Mouse (Mus musculus) CH12F3 (cell line): Measurements from ENCODE around the gene Myl10.
"Not testable (repeated sequence)": the region's sequence is repeated elsewhere in the genome, so short reads cannot be mapped to it uniquely, and the experiment has no call there.

Experiments used
- in situ Hi-C: fragments of 300-500 bp; cut with MboI; formaldehyde crosslinking; loops from 2 replicates; pipeline ENCODE4 v1.14.3; 2020; ENCODE audit warnings: low sequenced_read_pairs

The Myl10 gene

DNA sequence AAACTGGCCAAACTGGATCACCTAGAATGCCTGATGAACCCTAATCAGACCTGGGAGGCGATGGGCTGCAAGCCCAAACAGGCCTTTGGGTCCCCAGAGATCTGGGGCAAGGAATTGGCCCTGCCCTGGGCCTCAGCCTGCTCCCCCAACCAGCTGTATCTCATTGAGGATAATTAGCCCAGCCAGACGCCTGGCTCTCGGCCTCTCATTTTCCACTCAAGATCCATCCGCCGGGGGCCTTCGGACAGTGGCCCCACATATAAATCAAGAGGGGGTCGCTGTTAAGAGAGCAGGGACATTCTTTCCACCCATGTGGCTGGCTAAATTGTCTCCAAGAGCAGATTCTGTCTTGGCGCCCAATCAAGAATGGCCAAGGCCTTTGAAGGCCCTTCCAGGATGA, 11.2 kb downstream of the Myl10 start:
- in situ Hi-C loops: no loop called here

DNA sequence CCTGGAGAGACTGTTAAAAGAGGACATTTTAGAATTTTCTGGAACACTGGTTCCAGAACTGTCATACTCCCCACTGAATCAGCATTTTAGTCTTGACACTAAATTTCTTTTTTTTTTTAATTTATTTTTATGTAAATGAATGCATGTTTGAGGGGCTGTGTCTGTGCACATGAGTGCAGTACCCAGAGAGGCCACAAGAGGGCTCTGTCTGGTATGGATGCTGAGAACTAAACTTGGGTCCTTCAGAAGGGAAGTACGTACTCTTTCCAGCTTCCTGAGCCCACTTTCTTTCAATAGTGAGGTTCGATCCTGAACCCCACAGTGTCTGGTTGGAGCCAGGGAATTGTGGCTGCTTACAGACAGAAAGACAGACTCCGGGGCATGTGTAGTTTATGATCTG, 12.6 kb downstream of the Myl10 start:
- in situ Hi-C loops: no loop called here

DNA sequence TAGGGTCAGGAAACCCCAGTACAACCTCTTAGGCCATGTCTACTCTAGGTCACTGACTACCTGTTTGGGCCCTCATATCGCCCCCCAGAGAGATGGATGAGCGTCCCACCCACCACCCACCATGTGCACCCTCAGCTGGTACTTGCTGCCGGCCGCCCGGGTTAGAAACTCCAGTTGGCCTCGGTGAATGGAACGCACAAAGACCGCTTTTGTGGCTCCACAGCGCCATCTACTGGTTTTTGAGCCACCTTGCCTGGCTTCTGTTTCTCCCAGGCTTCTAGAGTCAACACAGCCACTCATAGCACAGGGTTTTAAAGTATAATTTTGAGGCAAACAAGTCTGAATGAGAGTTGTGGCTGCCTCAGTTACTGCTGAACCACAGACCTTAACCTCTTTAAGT, 13.9 kb downstream of the Myl10 start:
- in situ Hi-C loops: no loop called here

DNA sequence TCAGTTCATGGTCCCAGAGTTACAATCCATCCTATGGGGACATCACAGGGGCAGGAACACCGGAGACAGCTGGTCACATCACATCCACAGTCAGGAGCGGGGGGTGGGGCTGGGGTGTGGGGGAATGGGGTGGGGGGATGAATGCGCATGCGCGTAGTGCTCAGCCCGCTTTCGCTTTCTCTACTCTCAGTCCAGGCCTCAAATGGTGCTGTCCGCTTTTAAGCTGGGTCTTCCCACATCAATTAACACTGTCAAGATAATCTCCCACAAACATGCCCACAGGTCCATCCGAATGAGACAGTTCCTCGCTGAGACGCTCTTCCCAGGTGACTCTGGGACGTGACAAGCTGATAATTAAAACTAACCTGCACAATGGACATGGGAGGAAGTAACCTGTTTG, 15.2 kb downstream of the Myl10 start:
- in situ Hi-C loops: no loop called here

DNA sequence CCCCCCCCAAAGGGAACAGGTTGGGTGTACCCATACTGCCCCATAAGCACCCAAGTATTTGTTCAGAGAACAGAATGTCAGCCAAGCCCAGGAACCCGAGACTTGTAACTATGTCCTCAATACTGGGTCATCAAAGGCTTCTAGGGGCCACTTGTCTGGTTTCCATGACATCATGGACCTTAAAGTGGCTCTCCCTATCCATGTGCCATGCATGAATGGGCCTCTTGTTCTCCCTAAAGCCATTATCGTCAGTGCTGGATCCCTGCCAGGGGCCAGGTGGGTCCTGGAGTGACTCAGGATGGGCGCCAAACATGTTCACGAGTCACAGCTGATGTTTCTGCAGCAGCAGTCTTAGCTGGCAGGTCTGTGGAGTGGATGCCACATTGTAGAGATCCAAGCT, 17.8 kb downstream of the Myl10 start:
- in situ Hi-C loops: no loop called here

DNA sequence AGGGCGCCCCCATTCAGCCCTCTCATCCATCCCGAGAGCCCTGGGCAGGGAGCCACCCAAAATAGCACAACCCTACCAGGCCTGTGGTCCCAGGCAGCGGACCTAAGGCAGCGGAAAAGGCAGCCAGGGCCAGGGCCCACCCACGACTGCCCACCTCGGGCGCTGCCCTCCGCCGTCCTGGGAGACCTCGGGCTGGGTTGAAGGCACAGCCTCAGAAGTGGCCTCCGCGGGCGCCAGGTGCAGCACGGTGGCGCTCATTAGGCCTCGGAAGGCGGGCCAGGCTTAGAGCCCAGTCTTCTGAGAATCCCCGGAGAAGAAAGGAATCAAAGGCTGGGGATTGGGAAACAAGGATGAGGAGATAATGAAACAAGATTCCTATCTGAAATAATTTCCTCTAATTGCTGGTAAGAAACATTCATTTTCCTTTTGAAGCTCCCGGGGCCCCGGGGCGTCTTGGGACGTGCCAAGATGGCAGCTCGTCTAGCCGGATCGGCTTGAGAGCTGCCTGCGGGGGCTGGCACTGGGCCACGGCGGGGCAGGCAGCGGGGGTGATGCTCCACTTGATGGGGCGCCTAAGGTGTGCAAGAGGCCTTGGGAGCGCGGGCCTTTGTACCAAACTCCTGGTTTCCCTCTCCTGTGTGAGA, 21.4 kb downstream of the Myl10 start:
- in situ Hi-C loops: no loop called here

DNA sequence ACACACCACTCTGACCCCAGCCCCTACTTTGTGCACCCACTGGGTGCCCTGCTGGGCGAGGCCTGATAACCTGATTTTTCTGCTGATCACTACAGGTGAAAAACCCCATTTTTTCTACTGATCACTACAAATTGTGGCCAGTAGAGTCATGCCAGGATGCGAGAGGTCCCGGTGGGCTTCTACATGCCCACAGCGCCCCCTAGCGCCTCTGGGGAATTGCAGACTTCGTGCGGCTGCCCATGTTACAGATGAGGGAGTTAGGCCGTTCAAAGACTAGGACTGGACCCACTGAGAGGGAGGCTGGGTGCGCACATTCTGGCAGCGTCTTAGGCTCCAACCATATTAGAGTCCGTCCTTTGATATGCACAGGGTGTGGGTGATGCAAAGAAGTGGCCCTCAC, 21.9 kb downstream of the Myl10 start:
- in situ Hi-C loops: no loop called here

DNA sequence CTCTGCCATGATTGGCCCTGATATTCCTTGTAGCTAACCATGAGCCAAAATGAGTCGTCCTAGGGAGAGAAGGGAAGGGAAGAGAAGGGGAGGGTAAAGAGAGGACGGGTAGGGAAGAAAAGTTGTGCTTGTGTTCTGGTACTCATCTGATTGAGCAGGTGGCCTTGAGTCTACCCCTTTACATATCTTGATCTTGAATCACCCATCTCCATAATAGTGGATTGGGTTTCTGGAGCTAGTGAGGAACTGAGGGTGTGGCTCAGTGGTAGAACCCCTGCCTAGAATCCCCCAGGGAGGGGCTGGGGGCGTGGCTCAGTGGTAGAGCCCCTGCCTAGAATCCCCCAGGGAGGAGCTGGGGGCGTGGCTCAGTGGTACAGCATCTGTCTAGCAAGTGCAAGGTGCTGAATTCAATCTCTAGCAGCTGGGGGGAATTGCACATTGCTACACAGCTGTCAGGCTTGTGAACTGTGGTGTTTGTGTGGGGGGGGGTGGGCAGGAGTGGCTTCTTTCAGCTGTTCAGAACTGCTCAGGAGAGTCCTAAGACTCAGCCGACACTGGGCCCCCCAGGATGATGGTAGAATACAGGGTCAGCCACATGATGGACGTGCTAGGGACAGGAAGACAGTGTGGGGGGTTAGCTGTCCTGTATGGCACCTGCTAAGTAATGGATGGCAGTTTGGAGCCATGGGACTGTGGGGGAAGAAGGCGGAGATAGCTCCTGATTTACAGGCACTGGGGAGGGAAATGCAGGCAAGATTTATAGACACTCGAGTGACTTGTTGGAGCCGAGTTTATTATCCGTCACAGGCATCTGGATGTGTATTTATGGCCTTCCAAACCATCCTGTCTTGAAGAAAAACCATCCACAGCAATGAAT, 24.0 kb downstream of the Myl10 start:
- in situ Hi-C loops: no loop called here

DNA sequence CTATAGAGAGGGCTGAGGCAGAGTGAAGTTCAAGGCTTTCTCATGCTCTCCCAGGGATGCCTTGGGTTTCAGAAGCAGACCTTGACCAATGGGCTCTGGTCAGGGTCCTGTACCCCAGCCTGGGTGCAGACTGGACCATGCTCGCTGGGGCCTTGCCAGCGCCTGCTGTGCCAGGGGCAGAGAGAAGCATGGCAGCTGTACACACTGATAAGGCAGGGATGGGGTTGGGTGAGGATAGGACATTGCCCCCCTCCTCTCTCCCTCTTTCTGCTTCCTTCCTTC, 24.6 kb downstream of the Myl10 start:
- in situ Hi-C loops: no loop called here

DNA sequence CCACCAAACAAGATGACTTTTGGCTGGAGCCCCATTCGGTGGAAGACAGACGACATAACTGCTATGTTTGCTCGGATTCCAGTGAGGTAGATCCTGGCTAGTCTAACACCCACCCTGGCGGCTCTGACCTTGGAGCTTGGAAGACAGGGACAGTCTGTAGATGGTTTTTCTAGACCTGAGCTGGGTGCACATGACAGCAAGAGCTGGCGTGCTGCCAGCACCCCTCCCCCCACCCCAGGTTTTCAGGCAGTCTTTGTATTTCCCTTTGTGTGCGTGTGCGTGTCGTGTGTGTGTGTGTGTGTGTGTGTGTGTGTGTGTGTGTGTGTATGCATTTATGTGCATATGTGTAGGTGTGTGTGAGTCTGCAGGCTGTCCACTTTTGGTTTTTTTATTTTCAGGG, 25.7 kb downstream of the Myl10 start:
- in situ Hi-C loops: no loop called here

DNA sequence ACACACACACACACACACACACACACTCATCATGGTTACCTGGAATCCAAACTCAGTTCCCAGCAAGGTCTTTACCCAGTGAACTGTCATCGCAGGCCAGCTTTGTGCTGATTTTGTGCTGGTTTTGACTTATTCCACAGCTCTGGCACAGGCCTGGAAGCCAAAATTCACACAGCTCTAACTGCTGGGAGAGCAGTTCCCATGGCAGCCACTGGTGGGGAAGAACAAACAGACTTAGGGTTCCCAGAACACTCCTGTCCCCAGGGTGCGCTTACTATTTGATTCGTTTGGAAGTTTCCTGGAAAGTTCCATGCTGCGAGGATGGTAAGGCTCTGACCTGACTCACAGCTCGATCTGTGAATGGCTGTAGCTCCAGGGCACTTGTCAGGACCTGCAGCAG, 28.6 kb downstream of the Myl10 start:
- in situ Hi-C loops: no loop called here

DNA sequence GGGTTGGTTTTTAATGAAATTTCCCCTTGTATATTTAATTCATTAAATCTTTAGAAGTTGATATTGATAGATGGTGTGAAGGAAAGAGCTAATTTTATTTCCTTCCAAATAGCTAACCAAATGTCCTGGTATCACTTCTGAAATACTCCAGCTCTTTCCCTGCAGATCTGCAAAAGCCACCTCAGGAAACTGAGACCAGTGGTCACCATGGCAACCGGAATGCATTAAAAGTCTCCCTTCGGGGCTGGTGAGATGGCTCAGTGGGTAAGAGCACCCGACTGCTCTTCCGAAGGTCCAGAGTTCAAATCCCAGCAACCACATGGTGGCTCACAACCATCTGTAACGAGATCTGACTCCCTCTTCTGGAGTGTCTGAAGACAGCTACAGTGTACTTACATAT, 33.3 kb downstream of the Myl10 start:
- in situ Hi-C loops: not testable (repeated sequence)

DNA sequence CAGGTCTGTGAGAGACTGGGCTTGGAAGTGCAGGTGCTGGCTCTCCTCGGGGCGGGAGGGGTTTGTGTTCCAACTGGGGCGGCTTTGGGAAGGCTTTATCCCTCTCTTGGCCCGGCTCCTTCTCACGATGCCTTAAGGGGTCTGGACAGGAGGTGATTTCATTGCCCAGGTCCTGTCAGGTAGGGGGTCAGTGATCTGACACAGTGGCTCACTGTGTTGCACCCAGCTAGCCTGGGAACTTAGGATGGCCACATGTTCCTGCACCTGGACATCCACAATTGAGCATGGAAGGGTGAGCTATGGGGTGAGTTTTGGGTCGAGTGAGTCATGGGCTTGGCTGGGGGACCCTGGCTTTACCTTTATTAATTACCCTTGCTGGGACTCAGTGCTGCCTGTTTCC, 46.0 kb downstream of the Myl10 start:
- in situ Hi-C loops: no loop called here

DNA sequence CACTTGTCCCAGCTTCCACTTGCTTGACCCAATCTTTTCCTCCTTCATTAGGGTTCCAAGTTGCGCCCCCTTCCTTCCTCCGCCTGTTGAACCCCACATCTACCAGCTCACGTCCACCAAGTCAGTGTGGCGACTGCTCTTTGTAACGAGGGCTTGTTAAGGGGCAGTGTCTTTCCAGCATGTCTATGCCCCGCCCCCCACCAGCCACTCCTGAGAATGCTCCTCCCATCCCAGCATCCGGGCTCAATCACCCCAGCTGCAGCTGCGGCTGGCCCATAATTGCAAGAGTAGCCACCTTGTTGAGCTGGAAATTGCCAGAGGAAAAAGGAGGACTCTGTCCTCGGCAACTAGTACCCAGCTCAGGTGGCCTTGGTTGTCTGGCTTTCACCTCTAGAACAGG, 53.6 kb downstream of the Myl10 start:
- in situ Hi-C loops: no loop called here
